Mouse (Mus musculus): ENCODE measurements around the gene Ly6g5b.
A peak's percentile ranks its signal among the peaks of the same experiment; 100 is the strongest.

The Ly6g5b gene

DNA sequence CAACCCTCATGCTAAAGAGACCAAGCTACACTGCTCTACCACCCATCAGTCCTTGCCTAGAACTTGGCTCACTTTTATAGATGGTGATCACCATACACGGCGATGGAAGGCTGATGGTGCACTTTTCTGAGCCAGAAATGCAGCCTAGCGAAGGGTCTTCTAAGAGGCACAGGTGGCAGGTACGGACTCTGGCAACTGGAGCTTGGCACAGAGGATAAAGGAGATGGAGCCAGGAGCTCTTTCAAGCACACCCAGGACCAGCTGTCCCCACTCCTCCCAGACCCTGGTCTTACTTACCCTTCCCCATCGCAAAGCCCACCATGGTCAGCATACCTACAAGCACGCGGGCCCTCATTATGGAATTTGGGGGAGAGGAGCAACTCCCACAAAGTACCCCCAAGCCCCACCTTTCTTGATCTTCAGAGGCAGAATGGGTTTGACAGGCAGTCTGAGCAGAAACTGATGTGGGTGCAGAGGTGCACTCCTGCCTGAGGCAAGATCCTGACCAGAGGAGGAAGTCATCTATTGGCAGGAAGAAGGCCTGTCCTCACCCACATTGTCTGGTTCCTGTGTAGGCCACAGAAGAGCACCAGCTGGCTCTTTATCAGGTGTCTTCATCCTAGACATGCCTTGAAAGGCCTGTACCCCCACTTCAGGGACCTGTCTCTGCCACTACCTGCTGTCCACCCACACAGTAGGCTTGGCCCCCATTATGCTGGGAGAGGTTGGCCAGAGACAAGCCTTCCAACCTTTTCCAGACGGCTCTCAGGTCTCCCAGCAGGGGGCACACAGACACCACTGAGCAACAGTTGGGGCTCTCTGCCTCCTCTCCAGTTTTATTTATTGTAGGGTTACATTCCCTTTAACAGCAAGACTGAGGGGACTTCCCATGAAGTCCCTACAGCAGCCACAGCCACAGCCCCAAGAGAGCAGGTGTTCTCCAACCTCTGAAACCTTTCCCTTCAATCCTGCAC lies at the start of gene Ly6g5b:
Gene Ly6g5b (minus strand): TSS at position 383 of the 974 bp plus-strand sequence.
- DNase-seq = no peak

DNA sequence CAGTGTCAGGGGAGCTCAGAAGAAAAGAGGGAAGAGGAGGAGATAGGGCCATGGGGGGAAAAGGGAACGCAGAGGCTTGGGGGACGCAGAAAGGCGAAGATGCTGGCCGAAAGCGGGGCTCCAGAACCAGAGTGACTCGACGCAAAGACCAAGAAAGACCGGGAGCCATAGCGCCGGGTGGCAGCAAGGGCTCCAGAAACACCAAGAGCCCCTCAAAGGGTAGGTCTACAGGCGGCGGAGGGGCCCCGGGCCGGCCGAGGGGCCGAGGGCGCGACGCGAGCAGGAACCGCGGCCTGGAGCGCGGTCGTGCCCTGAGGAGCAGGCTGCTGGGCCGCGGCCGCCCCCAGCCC lies 49.0 kb upstream of the Ly6g5b start:
- peak; percentile 40 for DNase-seq

DNA sequence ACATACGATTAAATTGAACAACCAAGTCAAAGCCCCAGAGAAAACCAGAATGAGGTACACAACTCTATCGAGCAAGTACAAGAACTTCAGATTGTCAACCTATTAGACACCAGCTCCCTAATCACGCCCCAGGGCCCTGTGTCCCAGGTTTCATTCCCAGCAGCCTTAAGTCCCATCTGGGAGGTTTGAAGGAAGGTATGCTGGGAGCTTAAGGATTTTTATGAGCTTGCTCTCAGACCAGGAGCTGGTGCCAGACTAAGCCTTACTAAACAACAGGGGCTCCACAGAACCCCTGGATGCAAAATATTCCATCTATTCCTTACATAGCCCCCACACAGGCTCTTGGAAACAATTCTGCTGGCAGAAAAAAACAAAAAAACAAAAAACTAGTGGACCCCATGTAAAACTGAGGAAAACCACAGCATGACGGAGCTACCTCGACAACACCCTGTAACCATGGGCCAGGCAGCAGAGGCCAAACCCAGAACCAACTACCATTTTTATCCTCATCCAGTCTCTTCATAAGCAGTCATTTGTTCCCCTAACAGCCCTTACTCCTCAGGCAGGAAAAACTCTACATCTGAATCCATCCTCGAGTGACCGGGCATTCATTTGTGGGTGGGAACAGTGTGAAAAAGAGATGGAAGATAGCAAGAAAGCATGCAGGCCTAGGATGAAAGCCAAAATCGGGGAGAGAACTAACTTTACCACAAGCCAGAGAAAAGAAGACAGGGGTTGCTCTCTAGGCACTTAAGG lies 48.3 kb upstream of the Ly6g5b start:
- DNase-seq = no peak

DNA sequence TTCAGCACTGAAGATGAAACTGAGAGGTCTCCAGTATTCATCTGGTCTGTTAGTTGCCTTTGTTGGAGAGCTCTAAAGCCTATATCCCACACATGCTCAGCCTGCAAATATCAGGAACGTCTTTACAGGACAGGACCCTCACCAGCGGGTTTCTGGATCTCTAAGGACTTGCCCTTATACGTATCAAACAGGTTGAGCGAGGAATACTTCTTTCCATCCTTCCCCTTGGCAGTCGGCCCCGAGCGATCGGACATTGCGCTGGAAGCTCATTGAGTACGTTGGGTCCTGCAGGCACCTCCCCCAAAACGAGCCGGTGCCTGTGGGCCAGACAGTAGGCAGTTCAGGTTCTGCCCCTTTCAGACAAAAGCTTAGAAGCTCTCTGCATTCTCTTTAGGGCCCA lies 47.5 kb upstream of the Ly6g5b start:
- peak; percentile 53 for DNase-seq

DNA sequence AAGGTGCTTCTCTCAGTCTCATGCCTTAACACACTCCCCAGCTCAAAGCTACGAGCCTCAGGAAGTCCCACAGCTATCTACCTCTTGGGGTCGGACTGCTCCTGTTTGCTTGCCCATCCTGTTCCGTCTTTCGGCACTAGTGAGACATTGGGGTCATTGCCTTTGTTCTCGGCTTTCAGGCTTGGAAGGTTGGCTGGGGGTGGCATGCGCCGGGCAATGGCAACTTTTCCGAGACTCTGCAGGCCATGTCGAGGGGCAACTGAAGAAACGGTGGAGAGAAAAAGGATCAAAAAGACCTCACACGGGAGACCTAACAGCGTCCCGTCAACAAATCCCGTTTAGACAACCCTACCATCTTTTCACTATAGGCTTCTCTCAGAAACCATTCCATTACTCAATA lies 46.9 kb upstream of the Ly6g5b start:
- DNase-seq = no peak

DNA sequence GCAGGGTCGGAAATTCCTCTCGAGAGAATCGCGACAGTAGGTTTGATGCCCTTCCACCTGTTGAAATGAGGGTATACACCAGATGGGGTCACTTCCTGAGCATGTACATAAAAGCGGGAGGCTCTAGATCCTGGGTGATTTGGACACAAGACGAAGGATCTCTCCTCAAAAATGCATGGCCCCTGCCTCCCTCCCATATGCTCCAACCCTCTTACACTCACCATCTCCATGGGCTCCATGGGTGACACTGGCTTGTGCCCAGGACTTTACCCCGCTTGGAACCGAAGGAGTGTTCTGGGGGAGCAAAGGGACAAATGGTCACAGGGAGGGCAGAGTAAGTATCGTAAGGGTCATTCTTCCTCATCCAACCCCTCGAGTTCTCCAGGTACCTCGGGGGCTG lies 46.2 kb upstream of the Ly6g5b start:
- DNase-seq = no peak

DNA sequence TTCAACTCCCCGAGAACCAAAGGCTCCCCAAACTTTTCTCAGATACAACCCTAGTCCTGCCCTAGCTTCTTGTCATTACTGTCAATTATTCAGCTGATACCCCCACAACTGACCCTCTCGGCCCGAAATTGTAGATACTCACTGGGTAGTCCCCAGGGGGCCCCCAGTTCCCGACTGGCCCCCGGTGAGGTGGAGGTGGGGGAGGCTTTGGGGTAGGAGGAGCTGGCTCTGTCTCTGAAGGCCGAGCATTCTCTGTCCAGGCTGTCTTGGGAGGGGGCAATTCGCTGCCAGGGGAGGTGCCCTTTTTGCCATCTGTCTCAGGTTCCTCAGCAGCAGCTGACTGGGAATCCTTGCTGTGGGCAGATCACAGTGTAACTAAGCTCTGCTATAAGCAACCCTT lies 44.4 kb upstream of the Ly6g5b start:
- DNase-seq = no peak

DNA sequence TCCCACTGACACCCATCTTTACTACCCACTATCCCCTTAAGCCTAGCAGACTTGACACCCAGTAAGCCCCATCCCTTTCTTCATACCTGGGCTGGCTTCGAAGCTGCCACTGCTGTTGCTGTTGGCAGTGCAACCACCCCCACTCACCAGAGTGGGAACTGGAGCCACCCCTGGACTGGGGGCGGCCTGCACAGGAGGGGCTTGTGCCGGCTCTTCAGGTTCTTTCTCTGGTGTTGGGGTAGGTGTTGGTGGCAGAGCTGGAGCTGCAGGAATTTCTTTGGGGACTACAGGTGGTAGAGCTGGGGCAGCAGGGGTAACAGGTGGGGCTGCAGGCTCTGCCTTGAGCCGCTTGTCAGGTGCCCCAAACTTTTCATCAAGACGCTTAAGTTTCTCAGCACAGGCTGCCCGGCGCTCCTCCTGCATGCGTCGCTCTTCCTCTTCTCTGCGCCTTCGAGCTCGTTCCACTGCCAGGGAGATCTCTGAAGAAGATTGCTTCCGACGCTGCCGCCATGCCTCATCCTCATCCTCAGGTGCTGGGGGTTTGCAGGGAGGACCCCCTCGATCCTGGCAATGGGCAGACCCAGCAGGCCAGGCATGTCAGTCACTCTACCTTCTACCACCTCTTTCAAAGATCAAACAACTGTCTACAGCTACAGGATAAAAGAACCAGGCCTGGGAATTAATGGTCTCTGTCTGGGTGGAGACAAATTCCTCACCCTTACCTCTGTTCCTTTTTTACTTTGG lies 43.8 kb upstream of the Ly6g5b start:
- no peak for DNase-seq

DNA sequence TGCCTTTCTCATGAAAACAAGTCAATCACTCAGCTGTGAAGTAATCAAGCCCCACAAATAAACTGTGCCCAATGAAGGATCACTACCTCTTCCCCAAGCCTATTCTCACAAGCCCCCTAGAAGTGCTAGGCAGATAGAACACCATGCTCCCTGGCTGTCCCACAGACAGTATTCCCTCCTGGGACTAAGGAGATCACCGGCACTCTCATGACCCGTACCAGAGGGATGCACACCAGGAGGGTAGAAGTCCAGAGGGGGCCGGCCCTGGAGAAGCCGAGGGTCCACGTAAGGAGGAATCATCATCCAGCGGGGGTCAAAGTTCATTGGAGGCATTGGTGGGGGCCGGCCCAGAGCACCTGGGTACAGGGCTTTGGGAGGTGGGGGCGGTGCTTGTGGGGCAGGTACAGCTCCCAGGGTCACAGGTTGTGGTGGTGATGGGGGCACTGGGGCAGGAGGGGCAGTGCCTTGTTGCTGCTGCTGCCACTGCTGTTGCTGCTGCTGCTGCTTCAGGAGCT lies 42.5 kb upstream of the Ly6g5b start:
- no peak for DNase-seq

DNA sequence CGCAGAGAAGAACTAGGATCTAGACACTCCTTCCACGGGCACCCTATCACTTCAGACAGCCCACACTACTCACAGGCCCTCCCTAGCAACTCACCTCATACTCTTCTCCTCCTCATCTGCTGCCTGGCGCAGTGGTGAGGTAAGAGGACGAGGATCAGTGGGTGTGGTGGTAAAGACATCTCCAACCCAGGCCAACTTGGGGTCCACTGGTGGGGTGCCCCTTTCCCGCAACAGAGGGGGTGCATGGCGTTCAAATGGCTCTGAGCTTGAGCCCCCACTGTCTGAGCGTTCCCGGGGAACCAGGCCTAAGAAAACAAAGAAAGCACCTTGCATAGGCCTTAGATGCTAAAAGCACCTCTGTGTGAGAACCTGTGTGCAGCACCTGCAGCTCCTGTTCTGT lies 42.0 kb upstream of the Ly6g5b start:
- no peak for DNase-seq

DNA sequence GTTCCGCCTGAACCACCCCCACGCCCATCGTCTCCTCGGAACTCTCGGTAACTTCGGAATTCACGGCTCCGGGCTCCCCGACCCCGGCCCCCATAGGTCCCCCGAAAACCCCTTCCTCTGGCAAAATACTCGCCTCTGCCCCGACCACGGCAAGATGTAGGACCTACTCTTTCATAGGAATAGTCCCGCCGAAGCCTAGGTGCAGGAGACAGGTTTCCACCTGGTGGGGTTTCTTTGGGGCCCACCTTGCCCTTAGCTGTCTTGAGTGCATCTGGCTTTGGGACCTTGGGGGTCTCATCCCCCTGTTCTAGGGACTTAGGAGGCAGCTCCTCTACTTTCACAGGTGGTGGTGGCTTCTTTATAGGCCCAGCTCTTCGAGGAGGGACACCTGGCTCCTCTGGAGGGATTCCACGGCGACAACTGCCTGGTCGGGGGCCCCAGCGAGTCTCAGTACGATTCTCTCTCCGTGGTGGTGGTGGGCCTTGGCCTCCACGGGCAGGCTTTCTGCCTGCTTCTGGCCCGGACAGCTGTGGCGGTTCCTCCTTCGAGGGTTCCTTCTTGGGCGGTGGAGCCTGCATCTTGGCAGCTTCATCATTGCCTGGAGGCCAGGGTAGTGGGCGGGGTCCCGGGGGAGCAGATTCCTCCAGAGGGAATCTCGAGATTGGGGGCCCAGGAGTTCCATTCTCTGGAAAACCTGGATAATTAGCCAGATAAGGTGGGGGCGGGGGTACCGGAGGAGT lies 41.4 kb upstream of the Ly6g5b start:
- DNase-seq = no peak

DNA sequence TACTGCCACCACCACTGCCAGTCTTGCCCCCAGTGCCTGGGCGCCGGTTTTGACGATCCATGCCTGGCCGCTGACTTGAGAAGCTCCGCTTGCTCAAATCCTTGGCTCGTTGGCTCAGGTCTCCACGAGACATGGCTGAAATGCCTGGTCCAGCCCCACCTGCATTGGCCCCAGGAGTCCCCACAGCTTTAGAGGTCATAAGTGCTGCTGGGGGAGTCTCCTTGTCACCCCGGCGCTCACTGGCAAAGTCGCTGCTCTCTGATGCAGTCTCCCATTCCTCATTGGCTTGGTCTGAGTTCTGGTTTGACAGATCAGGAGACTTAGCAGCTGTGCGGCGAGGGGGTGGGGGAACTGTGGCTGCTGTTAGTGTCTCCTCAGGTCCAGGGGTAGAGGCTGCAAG lies 40.2 kb upstream of the Ly6g5b start:
- no peak for DNase-seq

DNA sequence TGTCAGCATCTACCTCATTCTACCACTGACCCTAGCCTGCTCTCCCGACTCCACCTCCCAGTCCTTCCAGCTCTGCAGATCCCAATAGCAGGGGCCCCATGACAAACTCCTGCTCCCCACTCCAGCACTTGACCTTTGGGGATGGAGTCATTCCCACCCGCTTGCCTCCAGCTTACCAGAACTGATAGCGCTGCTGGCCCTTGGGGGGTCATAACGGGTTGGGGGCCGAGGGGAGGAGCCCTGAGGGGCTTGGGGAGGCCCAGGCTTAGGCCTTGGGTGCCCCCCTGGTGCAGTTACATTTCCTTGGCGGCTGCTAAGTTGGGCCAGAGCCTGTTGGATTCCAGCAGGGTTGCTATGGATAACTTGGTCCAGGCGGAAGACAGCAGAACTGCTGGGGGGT lies 39.4 kb upstream of the Ly6g5b start:
- no peak for DNase-seq

DNA sequence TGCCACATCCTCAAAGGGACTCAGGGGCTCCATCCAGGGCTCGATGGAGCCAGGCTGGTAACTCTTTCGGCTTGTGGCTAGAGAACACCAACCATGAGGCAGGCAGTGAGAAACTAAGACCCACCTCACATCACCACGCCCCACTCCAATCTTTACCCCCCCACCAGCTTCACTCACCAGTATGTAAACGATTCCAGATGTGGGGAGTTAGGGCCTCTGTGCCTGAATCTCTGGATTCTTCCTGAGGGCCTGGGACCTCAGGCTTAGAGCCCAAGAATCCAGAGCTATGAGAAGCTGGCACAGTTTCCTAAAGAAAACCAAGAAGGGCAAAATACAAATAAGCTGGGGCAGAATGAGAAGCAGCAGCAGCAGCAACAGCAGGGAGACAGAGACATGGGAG lies 38.7 kb upstream of the Ly6g5b start:
- no peak for DNase-seq

DNA sequence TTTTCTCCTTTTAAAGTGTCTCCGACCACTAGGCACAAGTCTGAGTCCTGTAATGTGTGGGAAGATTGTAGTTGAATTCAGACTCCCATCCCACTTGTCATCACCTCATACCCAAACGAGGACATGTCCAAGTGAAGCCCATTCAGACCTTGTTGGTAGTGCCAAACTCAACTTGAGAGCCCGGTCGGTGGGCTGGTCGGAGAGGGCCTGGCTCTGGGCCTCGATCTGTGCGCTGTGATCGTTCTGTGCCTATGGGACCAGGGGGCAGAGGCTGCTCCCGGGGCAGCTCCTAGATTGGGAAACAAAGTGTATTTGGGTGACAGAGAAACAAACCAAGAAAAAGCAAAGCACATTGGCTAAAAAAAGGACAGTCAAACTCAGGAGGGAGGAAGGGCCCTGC lies 37.8 kb upstream of the Ly6g5b start:
- DNase-seq = no peak

DNA sequence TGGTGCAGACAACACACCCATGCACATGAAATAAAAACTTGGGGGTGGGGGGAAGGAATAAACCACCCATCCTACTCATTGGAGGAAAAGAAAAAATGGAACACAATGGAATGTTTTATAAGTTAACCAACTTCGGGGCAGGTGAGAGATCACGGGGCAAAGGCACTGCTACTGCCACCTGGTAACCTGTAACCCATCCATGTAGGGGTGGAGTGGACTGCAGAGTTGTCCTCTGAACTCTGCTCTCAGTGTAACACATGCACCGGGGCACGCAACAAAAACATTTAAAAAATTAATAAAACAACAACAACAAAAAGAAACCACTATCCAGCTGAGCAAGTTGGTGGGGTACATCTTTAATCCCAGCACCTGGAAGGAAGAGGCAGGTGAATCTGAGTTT lies 36.9 kb upstream of the Ly6g5b start:
- peak; percentile 50 for DNase-seq

DNA sequence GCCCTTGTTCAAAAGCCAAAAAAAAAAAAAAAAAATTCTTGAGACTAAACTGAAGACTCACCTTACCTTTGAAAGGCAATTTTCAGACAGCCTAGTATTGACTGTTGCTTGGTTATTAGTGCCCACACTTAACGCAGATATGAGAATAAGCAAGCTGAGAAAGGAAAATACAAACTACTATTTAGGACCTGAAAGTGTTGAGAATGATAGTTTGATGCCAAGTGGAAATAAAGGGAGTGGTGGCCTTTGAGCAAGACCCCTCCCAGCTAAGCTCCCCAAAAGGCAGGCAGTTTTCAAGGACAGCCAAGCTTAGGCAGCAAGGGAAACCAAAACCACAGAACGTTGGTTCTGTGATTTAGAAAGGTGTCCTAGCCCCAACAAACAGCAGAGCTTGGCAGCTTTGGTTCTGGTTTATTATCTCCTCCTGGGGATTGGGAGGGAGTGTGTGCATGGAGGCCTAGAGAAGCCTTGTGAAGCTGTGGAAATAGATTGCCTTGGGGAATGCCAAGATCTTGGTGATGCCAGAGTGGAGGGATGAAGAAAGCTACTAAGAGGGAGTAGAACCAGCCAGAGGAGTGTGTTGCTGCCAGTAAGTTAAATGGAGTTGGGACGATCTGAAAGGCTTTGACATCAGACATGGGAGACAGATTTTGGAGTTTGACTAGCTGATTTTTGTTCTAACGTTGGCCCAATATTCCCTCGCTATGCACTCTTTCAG lies 32.9 kb upstream of the Ly6g5b start:
- no peak for DNase-seq

DNA sequence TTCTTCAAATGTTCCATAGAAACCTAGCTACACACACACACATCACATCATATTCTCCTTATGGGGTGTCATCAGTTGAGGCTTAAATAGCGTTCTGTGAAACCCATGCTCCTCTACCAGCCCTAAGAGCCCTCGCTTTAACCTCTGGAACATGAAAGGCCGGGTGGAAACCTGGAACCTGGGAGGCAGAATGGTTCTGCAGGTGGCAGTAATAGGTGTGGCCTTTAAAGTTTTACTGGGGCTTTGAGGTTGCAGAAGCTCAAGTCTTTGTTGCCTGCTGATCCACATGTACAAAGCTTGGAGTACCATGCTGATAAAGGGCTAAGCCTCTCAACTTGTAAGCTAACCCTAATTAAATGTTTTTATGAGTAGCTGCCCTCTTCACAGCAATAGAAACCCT lies 32.1 kb upstream of the Ly6g5b start:
- DNase-seq = no peak

DNA sequence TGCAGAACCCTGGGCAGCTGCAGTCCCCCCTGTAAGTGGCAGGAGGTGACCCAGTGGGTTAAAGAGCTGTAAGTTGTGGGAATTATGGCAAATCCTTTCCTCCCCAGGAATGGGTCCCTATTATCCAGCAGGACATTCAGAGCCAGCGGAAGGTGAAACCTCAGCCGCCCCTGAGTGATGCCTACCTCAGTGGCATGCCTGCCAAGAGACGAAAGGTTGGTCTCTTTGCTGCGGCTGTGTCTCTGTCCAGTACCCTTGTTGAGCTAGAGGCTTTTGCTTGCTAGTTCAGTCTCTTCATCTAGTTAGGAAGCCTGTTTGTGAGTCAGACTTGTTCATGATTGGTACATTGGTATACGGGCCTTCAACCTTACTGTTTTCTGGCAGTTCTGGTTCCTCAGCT lies 30.9 kb upstream of the Ly6g5b start:
- DNase-seq = no peak

DNA sequence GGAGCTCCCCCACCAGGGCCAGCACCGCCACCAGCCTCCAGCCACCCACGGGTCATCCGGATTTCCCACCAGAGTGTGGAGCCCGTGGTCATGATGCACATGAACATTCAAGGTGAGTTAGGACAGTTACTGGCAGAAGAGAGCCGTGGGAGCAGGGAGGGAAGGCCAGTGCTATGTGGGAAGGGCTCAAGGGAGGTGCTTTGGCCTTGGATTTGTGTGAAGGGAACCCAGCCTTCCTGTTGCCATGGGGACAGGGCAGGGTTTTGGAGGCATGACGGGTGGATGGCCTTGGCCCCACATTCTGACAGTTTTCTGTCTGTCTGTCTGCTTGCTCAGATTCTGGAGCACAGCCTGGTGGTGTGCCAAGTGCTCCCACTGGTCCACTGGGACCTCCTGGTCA lies 26.7 kb upstream of the Ly6g5b start:
- no peak for DNase-seq

DNA sequence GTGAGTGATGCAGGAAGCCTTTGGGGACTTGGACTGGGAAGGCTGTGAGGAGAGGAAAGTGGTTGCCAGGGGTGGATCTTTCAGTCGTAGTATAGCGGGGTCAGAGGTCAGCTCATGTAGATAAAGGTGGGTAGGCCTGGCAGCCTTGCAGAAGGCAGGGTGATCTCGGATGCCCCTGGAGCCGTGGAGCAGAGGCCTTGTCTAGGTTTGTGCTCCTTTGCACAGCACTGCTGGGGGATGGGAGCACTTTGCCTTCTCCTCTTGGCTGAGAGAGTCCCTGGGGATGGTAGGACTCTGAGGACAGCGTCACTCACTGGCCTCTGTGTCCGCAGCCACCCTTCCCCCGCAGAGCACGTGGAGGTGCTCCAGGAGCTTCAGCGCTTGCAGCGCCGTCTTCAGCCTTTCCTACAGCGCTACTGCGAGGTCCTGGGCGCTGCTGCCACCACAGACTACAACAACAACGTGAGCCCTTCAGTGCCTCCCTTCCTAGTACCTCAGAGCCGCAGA lies 25.3 kb upstream of the Ly6g5b start:
- no peak for DNase-seq

DNA sequence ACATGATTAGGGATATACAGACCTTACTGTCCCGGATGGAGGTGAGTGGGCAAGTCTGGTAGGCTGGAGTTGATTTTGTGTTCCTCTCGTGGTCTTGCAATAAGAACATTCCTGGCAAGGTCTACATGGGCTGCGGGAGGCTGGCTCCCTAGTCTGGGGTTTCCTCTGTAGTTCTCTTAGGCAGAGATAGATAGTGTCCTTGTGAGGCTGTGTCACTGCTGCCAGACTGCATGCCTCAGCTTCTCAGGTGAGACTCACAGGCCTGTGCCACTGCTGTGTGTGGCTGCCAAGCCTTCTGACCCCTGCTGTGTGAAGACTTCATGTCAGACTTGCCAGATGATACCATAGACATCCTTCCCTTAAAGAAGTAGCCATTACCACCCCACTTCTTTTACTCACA lies 24.0 kb upstream of the Ly6g5b start:
- DNase-seq = no peak

Measured in kidney, adult 11 months (tissue).